Mouse (Mus musculus): ENCODE measurements around the gene Recql5.

Gene Recql5

GRCm38 (mm10) chr11:115933108-115933746 lies at the start of gene Recql5, which contains the start of gene Sap30bp:
Gene Recql5 (minus strand): TSS chr11:115933477.
Gene Sap30bp (plus strand): TSS chr11:115933282.
- peak; percentile 100 for DNase-seq

- no peak for DNase-seq
Observed at GRCm38 (mm10) chr11:115982472-115982871, 49.2 kb upstream of the Recql5 start.

- DNase-seq: no peak
Observed at GRCm38 (mm10) chr11:115975544-115975943, 42.3 kb upstream of the Recql5 start.

GRCm38 (mm10) chr11:115975083-115975420 lies 41.8 kb upstream of the Recql5 start:
- no peak for DNase-seq

- peak; percentile 93 for DNase-seq
Observed at GRCm38 (mm10) chr11:115974309-115975082, 41.2 kb upstream of the Recql5 start, which contains the start of gene Itgb4. Gene Itgb4 (plus strand): TSS chr11:115974709.

- DNase-seq: no peak
Observed at GRCm38 (mm10) chr11:115971016-115971415, 37.7 kb upstream of the Recql5 start.

GRCm38 (mm10) chr11:115970006-115970673 lies 36.9 kb upstream of the Recql5 start:
- DNase-seq: no peak

GRCm38 (mm10) chr11:115968731-115969405 lies 35.6 kb upstream of the Recql5 start:
- no peak for DNase-seq

GRCm38 (mm10) chr11:115964977-115965604 lies 31.8 kb upstream of the Recql5 start:
- DNase-seq: peak; percentile 98

GRCm38 (mm10) chr11:115962651-115963412 lies 29.6 kb upstream of the Recql5 start:
- no peak for DNase-seq

- no peak for DNase-seq
Observed at GRCm38 (mm10) chr11:115959018-115959417, 25.7 kb upstream of the Recql5 start.

- DNase-seq: no peak
Observed at GRCm38 (mm10) chr11:115957971-115958370, 24.7 kb upstream of the Recql5 start.

GRCm38 (mm10) chr11:115956453-115956852 lies 23.2 kb upstream of the Recql5 start:
- DNase-seq: no peak

GRCm38 (mm10) chr11:115955195-115955858 lies 22.1 kb upstream of the Recql5 start:
- DNase-seq: peak; percentile 98

- no peak for DNase-seq
Observed at GRCm38 (mm10) chr11:115954712-115955111, 21.4 kb upstream of the Recql5 start.

GRCm38 (mm10) chr11:115950719-115951118 lies 17.4 kb upstream of the Recql5 start:
- DNase-seq: no peak

- DNase-seq: no peak
Observed at GRCm38 (mm10) chr11:115948316-115948715, 15.0 kb upstream of the Recql5 start.

GRCm38 (mm10) chr11:115946221-115946828 lies 13.0 kb upstream of the Recql5 start:
- DNase-seq: peak; percentile 93

- DNase-seq: no peak
Observed at GRCm38 (mm10) chr11:115945247-115945646, 12.0 kb upstream of the Recql5 start.

- DNase-seq: no peak
Observed at GRCm38 (mm10) chr11:115941980-115942379, 8.7 kb upstream of the Recql5 start.
